Mouse (Mus musculus) cortical plate, adult 2 months (tissue): ENCODE data around the gene Dhx30.

Source experiments
- CTCF ChIP-seq: fragments of 200-500 bp; IDR thresholded peaks from 2 replicates; pipeline ENCODE4 v1.5.1; 2011; ENCODE audit warnings: mild to moderate bottlenecking, control low read depth, low read length; ENCODE audit not compliant: insufficient read depth; ENCODE audit errors: extremely low read depth
- POLR2A ChIP-seq: fragments of 200-500 bp; IDR thresholded peaks from 2 replicates; pipeline ENCODE4 v1.6.1; 2011; ENCODE audit warnings: mild to moderate bottlenecking, low read length, control low read depth; ENCODE audit not compliant: insufficient read depth; ENCODE audit errors: extremely low read depth

DNA sequence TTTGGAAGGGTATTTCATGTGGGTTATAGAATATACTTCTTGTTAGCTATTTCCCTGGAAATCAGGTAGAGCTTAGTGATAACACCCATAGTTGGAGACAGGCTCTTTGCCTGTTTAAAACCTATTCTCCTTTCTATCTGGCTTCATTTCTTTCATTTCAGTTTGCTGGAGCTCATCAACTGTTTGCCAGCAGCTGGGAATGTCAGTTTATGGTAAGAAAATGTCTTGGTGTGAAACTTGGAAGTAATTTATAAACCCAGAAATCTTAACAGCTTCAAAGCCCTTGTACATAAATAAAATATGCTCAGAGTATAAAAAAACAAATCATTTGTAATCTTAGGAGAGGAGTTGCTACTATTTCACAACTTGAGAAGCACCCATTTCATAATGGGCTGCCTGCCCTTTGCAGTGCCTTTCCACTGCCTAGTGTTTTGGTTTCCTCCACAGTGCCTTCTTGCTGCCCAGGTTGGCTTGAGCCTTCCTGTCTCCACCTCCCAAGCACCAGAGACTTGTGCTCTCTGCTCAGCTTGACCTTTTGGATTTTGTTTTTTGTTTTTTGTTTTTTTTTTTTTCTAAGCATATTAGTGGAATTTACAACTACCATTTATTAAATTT is 71.8 kb downstream of the Dhx30 start:
- TF ChIP-seq CTCF = no peak
- TF ChIP-seq POLR2A = no peak
